Mouse (Mus musculus): Measurements from ENCODE around the gene St8sia1.

St8sia1 gene

GRCm38 (mm10) chr6:142818306-142818705, 145.9 kb downstream of the St8sia1 start:
- DNase-seq = no peak

- no peak for DNase-seq
Observed at GRCm38 (mm10) chr6:142815513-142815912, 148.7 kb downstream of the St8sia1 start.

GRCm38 (mm10) chr6:142814495-142814921, 149.7 kb downstream of the St8sia1 start:
- DNase-seq = peak; percentile 81 to 83

GRCm38 (mm10) chr6:142814011-142814410, 150.2 kb downstream of the St8sia1 start:
- no peak for DNase-seq

- DNase-seq = no peak
Observed at GRCm38 (mm10) chr6:142812969-142813368, 151.3 kb downstream of the St8sia1 start.

GRCm38 (mm10) chr6:142810239-142810638, 154.0 kb downstream of the St8sia1 start:
- DNase-seq = no peak

GRCm38 (mm10) chr6:142809373-142810098, 154.7 kb downstream of the St8sia1 start:
- no peak for DNase-seq

GRCm38 (mm10) chr6:142806326-142806725, 157.9 kb downstream of the St8sia1 start:
- DNase-seq = no peak

- no peak for DNase-seq
Observed at GRCm38 (mm10) chr6:142804402-142804801, 159.8 kb downstream of the St8sia1 start, which contains the start of gene Sult6b2. TSS of gene Sult6b2 (minus strand) at chr6:142804502.

- no peak for DNase-seq
Observed at GRCm38 (mm10) chr6:142802617-142803525, 161.4 kb downstream of the St8sia1 start.

- no peak for DNase-seq
Observed at GRCm38 (mm10) chr6:142801687-142802086, 162.6 kb downstream of the St8sia1 start.

GRCm38 (mm10) chr6:142799704-142800374, 164.4 kb downstream of the St8sia1 start:
- no peak for DNase-seq

GRCm38 (mm10) chr6:142798837-142799236, 165.4 kb downstream of the St8sia1 start:
- no peak for DNase-seq

- no peak for DNase-seq
Observed at GRCm38 (mm10) chr6:142797996-142798395, 166.3 kb downstream of the St8sia1 start.

GRCm38 (mm10) chr6:142795655-142796441, 168.4 kb downstream of the St8sia1 start:
- DNase-seq = no peak

GRCm38 (mm10) chr6:142795087-142795486, 169.2 kb downstream of the St8sia1 start:
- DNase-seq = no peak

GRCm38 (mm10) chr6:142793468-142793867, 170.8 kb downstream of the St8sia1 start:
- DNase-seq = no peak

- peak in 1 of 2 experiments; percentile 13 for DNase-seq
Observed at GRCm38 (mm10) chr6:142792241-142792968, 171.8 kb downstream of the St8sia1 start.

- DNase-seq = no peak
Observed at GRCm38 (mm10) chr6:142789736-142790135, 174.5 kb downstream of the St8sia1 start.

GRCm38 (mm10) chr6:142788042-142788987, 175.9 kb downstream of the St8sia1 start:
- no peak for DNase-seq
